Mouse (Mus musculus) hindbrain, embryonic 11.5 days (tissue): ENCODE data around the gene Hsh2d. TPM values are rescaled to one million over a fixed set of nuclear protein-coding genes. Genes with fewer than 3 reads are reported as not detected.

Source experiments
- ATAC-seq: fragments of 200-750 bp; cut with Nextera tagmentation; 2 replicates; pipeline ENCODE4 v1.8.0; 2017; ENCODE audit warnings: mild to moderate bottlenecking, moderate TSS enrichment, moderate library complexity; ENCODE audit not compliant: low FRiP score
- DNase-seq: peaks from one replicate; pipeline ENCODE4 v3.0.0-alpha.2; 2015; ENCODE audit warnings: low spot score
- H3K27ac ChIP-seq: fragments of 300-500 bp; sonication (generic); 2 replicates; pipeline ENCODE4 v1.5.1; 2014; ENCODE audit warnings: mild to moderate bottlenecking, low read depth, low read length
- H3K27me3 ChIP-seq: fragments of 300-500 bp; sonication (generic); 2 replicates; pipeline ENCODE4 v1.6.1; 2014; ENCODE audit warnings: mild to moderate bottlenecking, low read length, moderate library complexity, mixed read lengths; ENCODE audit not compliant: control insufficient read depth, insufficient read depth
- H3K36me3 ChIP-seq: fragments of 300-500 bp; sonication (generic); 2 replicates; pipeline ENCODE4 v1.6.1; 2014; ENCODE audit warnings: mild to moderate bottlenecking, low read length, moderate library complexity, mixed read lengths; ENCODE audit not compliant: control insufficient read depth, insufficient read depth
- H3K4me1 ChIP-seq: fragments of 300-500 bp; sonication (generic); replicated peaks from 2 replicates; pipeline ENCODE4 v1.6.1; 2014; ENCODE audit warnings: low read length, mixed read lengths; ENCODE audit not compliant: control insufficient read depth, insufficient read depth
- H3K4me2 ChIP-seq: fragments of 300-500 bp; sonication (generic); replicated peaks from 2 replicates; pipeline ENCODE4 v1.6.1; 2014; ENCODE audit warnings: mild to moderate bottlenecking, low read depth, low read length
- H3K4me3 ChIP-seq: fragments of 300-500 bp; sonication (generic); 2 replicates; pipeline ENCODE4 v1.5.1; 2014; ENCODE audit warnings: low read depth, low read length
- H3K9ac ChIP-seq: fragments of 300-500 bp; sonication (generic); 2 replicates; pipeline ENCODE4 v1.6.1; 2014; ENCODE audit warnings: low read depth, low read length
- H3K9me3 ChIP-seq: fragments of 300-500 bp; sonication (generic); 2 replicates; pipeline ENCODE4 v1.6.1; 2016; ENCODE audit warnings: low read length; ENCODE audit not compliant: control insufficient read depth
- WGBS: fragments of 180-500 bp; shearing (Covaris S2); extraction: QIAGEN DNeasy Blood & Tissue Kit; methylation state at CpG from one replicate; pipeline ENCODE4 v1.1.7; 2014; 5-methylcytosine and 5-hydroxymethylcytosine counted together
- polyA plus RNA-seq: library from polyadenylated mRNA; unstranded; fragments of >200 nt; fragmentation: Nextera tagmentation; extraction: Ambion mirVana; gene quantifications from 2 replicates; pipeline ENCODE4 v1.2.1, GENCODE M21; 2014

Gene Hsh2d
- polyA plus RNA-seq, 1 experiment from 2014 or later = not detected

GRCm38 (mm10) chr8:72220758-72221157 lies 31.3 kb downstream of the Hsh2d start:
- Histone ChIP-seq H3K4me3 (peak overlapping the region; percentile 71), H3K9me3 (no peaks in the 10 kb centered on the region), H3K36me3 (peaks cover 5% of the 10 kb centered on the region), H3K9ac (no peak overlapping the region), H3K4me1 (no peaks in the 10 kb centered on the region; the same call in 1 of the 2 replicates), H3K4me2 (peak overlapping the region; percentile 48), H3K27ac (no peak overlapping the region), H3K27me3 (no peaks in the 10 kb centered on the region)
- ATAC-seq (no peak), DNase-seq (no peak)
- WGBS = 84% methylated on average over 4 of the region's 4 CpGs

DNA sequence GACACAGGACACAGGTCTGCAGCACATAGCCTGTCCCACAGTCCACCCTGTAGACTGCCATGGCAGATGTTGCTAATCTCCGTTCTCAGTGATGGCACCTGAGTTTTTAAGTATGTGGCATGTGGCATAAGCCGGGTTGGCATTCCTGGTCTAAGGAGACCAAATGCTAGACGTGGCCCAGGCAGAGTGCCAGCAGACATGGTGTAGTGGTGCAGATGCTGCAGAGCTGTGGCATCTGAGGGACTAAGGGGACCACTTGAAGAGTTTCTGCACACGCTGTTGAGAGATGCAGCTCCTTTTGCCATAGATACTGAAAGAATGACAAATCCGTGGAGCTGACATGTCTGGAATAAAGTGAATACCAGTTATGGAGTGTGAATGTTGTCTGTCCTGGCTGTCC lies 33.2 kb downstream of the Hsh2d start:
- H3K36me3 ChIP-seq = peaks cover 5% of the 10 kb centered on the region
- no peaks in the 10 kb centered on the region for H3K9me3 ChIP-seq
- no peaks in the 10 kb centered on the region for H3K27me3 ChIP-seq
- no peak for DNase-seq
- no peak for ATAC-seq
- H3K4me3 ChIP-seq = no peak overlapping the region
- 95% methylated on average over 5 of the region's 5 CpGs for WGBS
- no peak overlapping the region for H3K4me2 ChIP-seq
- H3K27ac ChIP-seq = no peak overlapping the region
- H3K9ac ChIP-seq = no peak overlapping the region
- no peaks in the 10 kb centered on the region; the same call in 1 of the 2 replicates for H3K4me1 ChIP-seq

DNA sequence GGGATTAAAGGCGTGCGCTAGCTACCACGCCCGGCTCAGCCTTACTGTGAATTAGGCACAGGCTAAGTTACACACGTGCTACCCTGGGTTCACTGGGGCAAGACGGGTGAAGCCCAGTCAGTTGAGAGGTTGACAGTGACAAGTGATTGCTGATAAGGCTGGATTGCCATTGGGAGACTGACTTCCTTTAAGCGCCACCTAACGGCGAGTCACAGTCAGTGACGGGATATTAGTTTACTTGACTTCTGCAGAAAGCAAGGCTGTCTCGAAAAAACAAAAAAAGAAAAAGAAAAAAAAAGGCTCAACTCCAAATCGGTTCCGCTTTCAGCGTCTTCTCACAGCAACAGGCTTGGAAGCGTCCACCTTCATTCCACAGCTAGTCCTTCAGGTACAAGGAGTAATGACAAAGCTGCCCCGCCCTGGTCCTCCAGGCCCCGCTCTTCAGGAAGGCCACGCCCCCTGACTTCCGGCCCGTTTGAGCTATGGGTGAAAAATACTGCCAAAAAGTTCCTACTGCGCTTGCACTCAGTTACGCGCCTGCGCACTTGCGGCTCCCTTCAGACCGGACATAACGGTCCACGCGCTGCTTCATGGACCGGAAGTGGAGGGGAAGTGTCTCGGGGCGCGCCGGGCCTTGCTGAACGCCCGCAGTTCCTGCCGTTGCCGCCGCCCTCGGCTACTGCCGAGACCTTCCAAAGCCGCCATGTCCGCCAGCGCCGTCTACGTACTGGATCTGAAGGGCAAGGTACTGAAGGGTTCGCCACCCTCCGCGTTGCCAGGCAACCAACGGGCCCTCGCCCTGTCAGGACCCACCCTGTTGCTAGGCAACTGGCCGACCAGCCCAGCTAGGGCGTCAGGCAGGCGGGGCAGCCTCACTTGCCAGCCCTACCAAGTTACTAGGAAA lies 50.3 kb downstream of the Hsh2d start, which contains the start of gene Ap1m1:
TSS of gene Ap1m1 (plus strand) at position 520 of the 904 bp plus-strand sequence.
- H3K4me2 ChIP-seq = peak within 1 kb of the TSS; percentile 61
- WGBS = under 1% methylated on average over 54 of the region's 54 CpGs
- H3K9ac ChIP-seq = peak within 1 kb of the TSS; percentile 53
- no peaks in the 10 kb centered on the region for H3K27me3 ChIP-seq
- H3K9me3 ChIP-seq = no peaks in the 10 kb centered on the region
- peak; percentile 99 for DNase-seq
- peak; percentile 97 for ATAC-seq
- peak within 1 kb of the TSS; percentile 56 for H3K4me3 ChIP-seq
- H3K4me1 ChIP-seq = no peaks in the 10 kb centered on the region
- no peaks in the 10 kb centered on the region for H3K36me3 ChIP-seq
- H3K27ac ChIP-seq = peak within 1 kb of the TSS; percentile 92

- ATAC-seq = no peak
- peak overlapping the region; percentile 56 for H3K4me3 ChIP-seq
- peak overlapping the region; percentile 61 for H3K4me2 ChIP-seq
- 2% methylated on average over 24 of the region's 24 CpGs for WGBS
- no peaks in the 10 kb centered on the region for H3K27me3 ChIP-seq
- no peaks in the 10 kb centered on the region for H3K4me1 ChIP-seq
- H3K9ac ChIP-seq = peak overlapping the region; percentile 53
- H3K27ac ChIP-seq = peak overlapping the region; percentile 92
- H3K36me3 ChIP-seq = no peaks in the 10 kb centered on the region
- no peaks in the 10 kb centered on the region for H3K9me3 ChIP-seq
- DNase-seq = no peak
Observed at GRCm38 (mm10) chr8:72240403-72240763, 50.9 kb downstream of the Hsh2d start.

DNA sequence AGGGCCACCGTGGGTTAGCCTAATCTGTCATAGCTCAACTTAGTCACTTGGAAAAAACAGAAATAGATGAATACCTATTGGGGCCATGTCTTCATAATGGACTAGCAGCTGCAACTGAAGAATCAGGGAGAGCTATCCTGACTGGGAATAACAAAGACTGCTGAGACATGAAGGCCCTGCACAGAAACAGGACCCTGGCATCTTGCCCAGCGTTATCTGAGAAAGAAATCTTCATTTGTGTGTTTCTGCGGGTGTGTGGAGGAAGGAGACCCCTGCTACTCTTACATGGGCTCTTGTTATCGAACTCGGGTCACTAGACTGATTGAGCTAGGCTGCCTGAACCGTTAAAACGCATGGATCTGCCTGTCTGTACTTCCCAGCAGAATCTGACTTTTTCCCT lies 51.5 kb downstream of the Hsh2d start:
- Histone ChIP-seq H3K27me3 (no peaks in the 10 kb centered on the region), H3K9me3 (no peaks in the 10 kb centered on the region), H3K4me2 (peak overlapping the region; percentile 61), H3K9ac (peak overlapping the region; percentile 53), H3K4me1 (no peaks in the 10 kb centered on the region), H3K36me3 (no peaks in the 10 kb centered on the region), H3K4me3 (peak overlapping the region; percentile 56), H3K27ac (0 out of 2 replicates have a peak overlapping the region, but pooled peaks have one; percentile 92)
- ATAC-seq = no peak
- 77% methylated on average over 7 of the region's 7 CpGs for WGBS
- DNase-seq = no peak

- H3K4me2 ChIP-seq = no peak overlapping the region
- no peaks in the 10 kb centered on the region for H3K27me3 ChIP-seq
- 95% methylated on average over 1 of the region's 1 CpGs for WGBS
- H3K4me3 ChIP-seq = no peak overlapping the region
- no peaks in the 10 kb centered on the region for H3K9me3 ChIP-seq
- no peaks in the 10 kb centered on the region for H3K4me1 ChIP-seq
- no peak for ATAC-seq
- DNase-seq = no peak
- no peak overlapping the region for H3K9ac ChIP-seq
- H3K27ac ChIP-seq = no peak overlapping the region
- H3K36me3 ChIP-seq = no peaks in the 10 kb centered on the region
Observed at GRCm38 (mm10) chr8:72242226-72242625, 52.8 kb downstream of the Hsh2d start.

GRCm38 (mm10) chr8:72244610-72245009 lies 55.2 kb downstream of the Hsh2d start:
- no peak overlapping the region for H3K4me3 ChIP-seq
- H3K4me2 ChIP-seq = no peak overlapping the region
- H3K36me3 ChIP-seq = no peaks in the 10 kb centered on the region
- no peak overlapping the region for H3K27ac ChIP-seq
- DNase-seq = no peak
- H3K9me3 ChIP-seq = no peaks in the 10 kb centered on the region
- H3K9ac ChIP-seq = no peak overlapping the region
- no peaks in the 10 kb centered on the region for H3K4me1 ChIP-seq
- ATAC-seq = no peak
- no peaks in the 10 kb centered on the region for H3K27me3 ChIP-seq
- 59% methylated on average over 2 of the region's 2 CpGs for WGBS
